Mouse (Mus musculus) bone marrow, adult 2 months (tissue): ENCODE measurements around the gene Poc1a.

Experiments
- CTCF ChIP-seq: fragments of 200-500 bp; IDR thresholded peaks from 2 replicates; pipeline ENCODE4 v1.5.1; 2011; ENCODE audit warnings: low read length, control low read depth; ENCODE audit not compliant: control insufficient read depth, insufficient read depth
- POLR2A ChIP-seq: fragments of 200-500 bp; IDR thresholded peaks from 2 replicates; pipeline ENCODE4 v1.6.1; 2011; ENCODE audit warnings: low read depth, mild to moderate bottlenecking, control low read depth, low read length, borderline replicate concordance; ENCODE audit not compliant: control insufficient read depth

DNA sequence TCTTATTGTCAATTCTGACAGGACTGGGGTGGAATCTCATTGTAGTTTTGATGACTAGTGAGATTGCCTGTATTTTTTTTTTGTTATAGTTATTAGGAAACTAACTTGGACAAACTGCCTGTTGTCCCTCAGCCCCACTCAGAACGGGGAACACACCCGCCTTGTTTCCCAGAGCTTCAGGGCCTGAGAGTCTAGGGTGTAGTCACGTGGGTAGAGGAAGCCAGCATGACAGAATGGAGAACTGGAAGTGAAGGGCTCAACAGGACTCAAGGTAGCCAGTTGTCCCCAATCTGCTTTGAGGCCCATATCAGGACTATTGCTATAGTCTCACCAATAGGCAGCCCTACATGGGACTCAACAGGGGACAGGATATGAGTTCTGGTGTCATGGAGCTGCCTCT, 29.0 kb downstream of the Poc1a start:
- TF ChIP-seq CTCF (no peak), POLR2A (no peak)
